Mouse (Mus musculus) skeletal muscle tissue, adult 2 months (tissue): Measurements from ENCODE around the gene Ifitm10.
"Not testable (repeated sequence)": the region's sequence is repeated elsewhere in the genome, so short reads cannot be mapped to it uniquely, and the experiment has no call there.

Source experiments
- DNase-seq: peaks from one replicate; pipeline ENCODE4 v3.0.0-alpha.2; 2012; ENCODE audit warnings: low read depth, low spot score

The Ifitm10 gene

DNA sequence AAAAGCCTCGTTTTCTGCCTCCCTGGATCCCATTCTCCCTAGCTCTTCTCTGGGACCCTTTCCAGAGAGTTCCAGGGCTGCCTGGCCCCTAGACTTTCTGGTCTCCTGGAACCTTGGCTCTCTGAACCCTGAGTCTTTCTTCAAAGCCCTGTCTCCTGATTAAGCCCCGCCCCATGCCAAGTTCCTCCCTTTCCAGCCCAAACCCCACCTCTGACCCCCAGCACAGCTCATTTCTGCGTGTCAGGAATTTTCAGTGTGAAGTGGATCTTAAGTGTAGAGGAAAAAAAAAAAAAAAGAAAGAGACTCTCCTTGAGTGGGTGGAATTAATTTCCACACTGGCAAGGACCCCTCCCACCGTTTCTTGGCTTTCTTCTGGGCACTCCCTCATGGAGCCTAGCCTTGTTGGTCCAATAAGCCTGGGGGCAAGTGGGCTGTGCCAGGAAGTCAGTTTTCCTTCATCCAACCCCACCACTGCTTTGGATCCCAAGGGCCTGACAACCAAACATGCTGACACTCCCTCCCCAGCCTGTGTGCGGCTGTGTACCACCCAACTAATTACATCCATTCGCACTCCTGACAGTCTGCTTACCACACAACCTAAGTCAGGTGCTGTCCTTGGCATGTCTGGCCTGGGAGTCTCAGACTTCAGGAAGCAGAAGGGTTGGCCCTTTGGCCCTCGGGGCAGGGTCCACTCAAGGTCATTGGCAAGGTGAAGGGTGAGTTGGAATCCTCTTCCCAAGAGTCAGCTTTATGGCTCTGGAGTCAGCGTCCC, at the start of gene Ifitm10:
Gene Ifitm10, minus strand, starts transcription at position 113 of the 772 bp plus-strand sequence.
- DNase-seq = no peak

DNA sequence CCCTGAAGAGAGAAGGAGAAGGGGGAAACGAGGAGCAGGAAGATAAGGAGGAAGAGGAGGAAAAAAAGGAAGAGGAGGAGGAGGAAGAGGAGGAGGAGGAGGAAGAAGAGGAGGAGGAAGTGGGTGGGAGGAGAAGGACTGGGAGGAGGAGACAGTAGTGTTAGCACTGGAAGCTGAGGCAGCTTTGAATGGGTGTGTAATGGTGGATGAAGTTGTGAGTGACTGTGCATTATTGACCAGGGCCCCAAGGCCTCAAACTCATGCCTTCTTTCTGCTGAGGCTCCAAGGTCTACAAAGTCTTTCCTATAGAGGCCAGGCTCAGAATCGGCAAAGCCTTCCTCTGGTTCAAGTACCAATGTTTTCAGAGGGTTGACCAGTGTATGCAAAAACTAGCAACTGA, 48.3 kb upstream of the Ifitm10 start:
- DNase-seq = no peak

DNA sequence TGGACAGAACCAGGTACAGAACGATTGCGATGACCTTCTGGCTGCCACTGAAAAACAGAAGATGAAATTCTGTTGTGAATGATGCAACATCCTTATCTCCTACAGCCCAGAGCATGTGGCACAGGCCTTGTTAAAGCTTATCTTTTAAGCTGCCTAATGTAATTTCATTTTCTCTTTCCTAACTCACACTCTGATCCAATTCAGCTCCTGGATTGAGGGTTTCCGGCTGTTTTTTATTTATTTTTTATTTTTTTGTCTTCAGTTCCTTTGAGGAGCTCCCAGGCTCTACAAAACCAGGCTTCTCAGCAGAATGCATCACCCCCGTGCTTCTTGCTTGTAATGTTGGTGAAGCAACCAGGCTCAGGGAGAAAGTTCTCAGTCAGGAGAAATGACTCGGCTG, 46.3 kb upstream of the Ifitm10 start:
- DNase-seq = no peak

DNA sequence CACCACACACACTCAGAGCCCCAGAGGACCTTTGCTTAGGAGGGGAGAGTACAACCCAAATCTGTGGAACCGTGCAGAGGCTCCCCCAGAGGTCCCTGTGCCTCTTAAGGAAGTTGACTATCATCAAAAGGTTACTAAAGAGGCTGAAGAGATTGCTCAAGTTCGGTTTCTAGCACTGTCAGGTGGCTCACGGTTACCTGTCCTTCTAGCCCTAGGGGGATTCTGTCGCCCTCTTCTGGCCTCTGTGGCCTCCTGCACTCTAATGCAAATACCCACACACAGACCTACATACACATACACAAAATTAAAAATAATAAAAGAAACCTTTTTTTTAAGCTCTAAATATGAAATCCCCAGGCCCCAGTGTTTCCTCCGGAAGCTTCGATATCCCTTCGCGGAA, 45.1 kb upstream of the Ifitm10 start:
- no peak for DNase-seq

DNA sequence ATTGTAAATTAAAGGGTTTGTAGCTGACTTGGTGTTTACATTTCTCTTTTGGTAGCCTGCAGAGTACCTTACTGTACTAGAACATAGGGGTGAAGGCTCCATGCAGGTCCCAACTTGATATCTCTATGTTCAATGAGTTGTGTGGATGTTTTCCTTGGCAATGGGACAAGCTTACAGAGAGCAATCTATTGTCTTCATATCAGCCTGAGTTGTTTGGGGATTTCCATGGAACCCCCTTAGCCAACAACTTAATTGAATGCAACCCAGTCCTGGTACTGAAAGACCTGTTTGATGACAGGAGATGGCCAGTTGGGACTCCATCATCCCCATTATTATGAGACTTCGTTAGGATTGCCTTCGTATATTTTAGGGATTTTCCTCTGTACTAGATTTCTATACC, 44.5 kb upstream of the Ifitm10 start:
- DNase-seq = no peak

DNA sequence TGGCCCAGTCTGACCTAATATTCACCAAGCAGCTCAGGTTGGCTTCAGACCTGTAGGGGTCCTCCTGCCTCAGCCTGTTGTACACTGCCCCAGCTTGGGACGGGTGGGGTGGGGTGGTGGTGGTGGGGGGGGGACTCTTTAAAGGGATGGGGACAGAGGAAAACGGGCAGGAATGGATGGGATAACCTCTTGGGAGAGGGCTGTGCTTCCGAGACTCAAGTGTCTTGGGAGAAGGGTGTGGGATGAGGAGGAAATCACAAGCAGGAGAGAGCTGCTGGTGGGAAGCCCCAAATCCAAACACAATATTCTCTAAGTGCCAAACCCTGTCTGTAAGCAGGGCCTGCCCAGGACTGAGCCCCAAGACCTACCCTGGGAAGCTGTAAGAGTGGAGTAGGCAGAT, 42.7 kb upstream of the Ifitm10 start:
- no peak for DNase-seq

DNA sequence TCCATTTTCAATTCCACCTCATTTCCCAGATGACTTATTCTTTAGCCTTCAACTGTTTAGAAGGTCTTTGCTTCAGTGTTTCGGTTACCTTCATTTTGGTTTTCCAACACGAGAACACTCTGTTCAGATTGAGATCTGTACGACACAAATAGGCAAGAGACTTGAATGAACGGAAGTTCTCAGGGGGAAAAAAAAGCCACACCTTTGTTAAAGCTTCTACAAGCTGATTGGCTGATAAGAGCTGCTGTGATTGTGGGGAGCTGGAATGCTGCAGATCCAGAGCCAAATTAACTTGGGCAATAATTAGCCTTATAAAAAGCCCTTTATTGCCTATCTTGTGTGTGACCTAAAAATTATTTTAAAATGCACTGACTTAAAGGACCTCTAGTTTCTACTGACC, 41.8 kb upstream of the Ifitm10 start:
- no peak for DNase-seq

DNA sequence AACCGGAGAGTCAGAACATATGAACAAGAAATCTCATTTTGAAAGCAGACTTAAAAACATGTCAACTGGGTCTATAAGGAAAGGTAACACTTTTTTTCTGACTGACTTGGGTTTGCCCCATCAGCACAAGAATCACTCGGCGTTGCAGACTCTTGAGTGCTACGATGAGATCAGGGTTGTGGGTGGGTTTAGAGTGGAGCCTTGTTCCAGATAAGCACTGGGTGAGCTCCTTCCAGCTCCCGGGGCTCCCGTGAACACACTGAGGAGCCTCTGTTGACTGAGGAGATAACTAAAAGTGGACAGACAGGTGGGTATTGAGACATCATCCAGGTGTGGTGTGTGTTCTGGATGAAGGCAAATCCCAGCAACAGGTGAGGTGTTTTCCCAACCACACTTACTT, 39.7 kb upstream of the Ifitm10 start:
- no peak for DNase-seq

DNA sequence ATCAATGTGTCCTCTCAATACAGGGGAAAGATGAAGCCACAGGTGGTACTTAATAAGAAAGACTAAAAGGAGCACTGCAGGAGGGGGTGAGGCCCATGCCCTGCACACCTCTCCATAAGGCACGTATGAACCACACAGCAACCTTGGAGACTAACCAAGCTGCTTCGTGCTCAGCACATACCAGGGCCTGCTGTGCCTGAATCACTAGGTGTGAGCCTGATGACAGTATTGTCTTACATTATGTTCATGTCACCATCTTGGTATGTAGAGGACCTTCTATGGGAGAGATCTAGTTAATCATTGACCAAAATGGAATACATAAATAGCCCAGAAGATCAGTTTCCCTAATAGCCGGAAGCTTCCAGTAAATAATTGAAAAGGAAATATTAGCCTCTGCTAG, 36.0 kb upstream of the Ifitm10 start:
- DNase-seq = no peak

DNA sequence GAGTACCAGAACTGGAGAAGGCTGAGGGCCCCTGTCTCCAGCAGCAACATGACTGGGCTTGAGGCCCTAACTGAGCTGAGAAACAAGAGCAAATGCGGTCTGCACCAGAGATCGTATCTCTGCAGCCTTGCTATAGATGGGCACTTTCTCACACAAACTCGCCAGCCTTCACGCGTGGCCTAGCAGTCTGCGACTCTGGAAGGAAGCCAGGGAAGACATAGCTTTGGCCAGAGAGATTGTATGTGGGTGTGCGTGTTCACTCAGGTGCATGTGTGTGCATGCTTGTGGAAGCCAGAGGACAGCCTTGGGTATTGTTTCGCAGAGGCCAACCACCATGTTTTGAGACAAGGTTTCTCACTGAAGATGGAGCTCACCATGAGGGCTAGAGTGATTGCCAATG, 35.1 kb upstream of the Ifitm10 start:
- no peak for DNase-seq

DNA sequence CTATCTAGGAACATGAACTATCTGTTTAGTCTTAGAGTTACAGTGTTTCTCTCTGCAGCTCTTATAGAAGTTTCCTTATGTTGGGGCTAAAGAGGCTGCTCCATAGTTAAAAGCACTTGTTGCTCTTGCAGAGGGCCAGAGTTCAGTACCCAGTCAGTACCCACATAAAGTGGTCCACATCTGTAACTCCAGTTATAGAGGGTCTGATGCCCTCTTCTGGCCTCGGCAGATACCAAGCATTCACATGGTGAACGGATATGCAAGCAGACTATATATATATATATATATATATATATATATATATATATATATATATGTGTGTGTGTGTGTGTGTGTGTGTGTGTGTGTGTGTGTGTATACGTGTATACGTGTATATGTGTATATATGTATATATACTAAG, 34.4 kb upstream of the Ifitm10 start:
- DNase-seq = no peak

DNA sequence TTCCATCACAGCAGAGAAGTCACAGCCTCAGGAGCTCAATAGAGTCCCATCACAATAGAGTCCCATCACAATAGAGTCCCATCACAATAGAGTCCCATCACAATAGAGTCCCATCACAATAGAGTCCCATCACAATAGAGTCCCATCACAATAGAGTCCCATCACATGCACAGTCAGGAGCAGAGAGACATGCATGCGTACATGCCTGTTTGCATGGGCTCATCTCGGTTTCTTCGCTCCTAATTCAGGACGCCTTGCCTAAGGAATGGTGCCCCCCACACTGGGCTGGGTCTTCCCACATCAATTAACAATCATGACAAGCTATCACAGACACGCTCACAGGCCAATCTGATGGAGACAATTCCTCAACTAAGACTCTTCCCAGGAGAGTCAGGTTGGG, 31.6 kb upstream of the Ifitm10 start:
- not testable (repeated sequence) for DNase-seq

DNA sequence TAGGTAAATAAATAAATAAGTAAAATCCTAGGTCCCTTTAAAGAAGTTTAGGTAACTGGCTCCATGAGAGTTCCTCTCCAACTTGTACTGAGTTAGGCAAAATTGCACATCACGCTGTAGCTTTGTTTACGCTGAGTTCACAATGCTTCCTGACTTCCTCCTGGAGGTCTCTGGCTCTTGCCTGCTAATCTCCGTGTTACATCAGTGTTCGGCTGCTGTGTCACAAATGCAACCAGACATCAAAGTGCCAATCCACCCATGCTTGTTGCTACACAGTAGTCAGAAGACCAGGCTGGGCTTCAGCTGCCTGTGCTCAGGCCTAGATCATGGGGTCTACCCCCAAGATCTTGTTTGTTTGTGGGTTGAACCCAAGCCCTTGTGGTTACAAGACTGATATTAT, 30.0 kb upstream of the Ifitm10 start:
- DNase-seq = no peak

DNA sequence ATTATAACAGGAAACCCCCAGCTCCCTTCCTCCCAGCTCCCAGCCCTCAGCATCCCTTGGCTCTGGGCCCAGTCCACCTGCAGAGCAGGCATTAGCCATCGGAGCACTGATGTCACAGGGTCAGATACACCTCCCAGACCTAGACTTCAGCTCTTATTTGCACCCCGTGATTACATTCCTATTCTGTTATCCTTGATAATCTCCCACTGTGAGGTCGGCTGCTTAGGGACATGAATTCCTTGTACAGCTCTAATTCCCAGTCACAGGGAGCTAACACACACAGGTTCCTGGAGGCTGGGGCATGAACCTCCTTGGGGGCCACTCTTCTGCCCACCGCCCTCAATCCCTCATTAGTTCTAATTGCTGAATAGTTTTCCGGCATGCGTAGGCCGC, 27.2 kb upstream of the Ifitm10 start:
- DNase-seq = no peak

DNA sequence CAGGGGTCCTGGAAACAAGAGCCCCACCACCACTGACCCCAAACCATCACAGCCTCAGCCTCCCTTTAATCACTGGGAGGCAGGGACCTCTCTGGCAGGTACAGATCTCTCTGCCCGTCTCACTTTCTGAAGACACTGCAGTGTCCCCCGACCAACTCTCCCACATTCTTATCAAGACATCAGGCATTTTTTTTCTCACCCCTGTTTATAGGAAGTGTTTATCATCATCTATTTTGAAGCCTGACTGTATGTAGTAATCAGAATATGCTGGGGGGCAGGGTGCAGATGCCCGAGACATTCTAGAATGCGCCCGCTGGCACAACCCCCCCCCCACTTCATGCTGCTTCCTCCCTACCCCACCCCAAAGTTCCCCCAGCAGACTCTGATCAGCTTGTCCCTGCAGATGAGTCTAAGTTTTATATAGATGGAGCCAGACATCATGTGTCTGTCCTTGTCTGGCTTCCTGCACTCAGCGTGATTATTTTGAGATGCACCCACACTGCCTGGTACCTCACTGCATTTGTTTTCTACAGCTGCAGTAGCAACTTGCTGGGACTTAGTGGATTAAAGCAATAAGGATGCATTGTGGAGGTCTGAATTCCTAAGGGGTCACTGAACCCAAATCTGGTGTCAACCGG, 26.7 kb upstream of the Ifitm10 start:
- DNase-seq = no peak

DNA sequence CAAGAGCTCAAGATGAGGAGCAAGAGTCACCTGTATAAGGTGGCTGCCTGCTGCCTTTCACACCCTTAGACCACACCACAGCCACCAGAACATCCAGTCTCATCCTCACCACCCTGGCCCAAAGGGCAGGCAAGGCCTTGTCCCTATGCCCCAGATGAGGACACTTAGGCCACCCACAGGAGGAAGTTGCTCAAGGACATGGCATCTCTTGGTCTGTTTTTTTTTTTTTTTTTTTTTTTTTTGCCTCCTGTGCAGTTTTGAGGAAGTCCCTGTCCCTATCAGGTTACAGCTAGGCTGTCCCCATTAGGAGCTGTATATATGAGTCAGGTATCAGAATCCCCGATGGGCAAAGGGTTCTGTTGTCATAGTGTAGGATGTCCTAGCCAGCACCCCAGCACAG, 25.7 kb upstream of the Ifitm10 start:
- DNase-seq = peak; percentile 68

DNA sequence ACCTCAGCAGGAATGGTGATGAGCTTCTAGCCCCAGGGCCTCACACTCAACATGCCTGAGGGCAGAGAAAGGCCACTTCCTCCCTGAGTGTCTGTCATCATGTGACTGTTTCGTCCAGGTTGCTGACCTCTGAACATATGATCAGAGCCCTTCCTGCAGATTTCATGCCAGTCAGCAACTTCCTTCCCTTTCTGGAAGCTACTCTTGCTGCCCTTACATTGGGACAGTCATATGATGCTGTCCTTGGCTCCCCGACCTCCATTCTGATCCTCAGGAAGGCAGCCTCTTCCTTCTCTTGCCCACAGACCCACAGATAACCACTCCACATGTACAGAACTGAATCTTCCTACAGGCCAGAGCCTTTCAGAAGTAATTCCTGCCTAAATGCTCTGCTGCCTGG, 24.5 kb upstream of the Ifitm10 start:
- DNase-seq = no peak

DNA sequence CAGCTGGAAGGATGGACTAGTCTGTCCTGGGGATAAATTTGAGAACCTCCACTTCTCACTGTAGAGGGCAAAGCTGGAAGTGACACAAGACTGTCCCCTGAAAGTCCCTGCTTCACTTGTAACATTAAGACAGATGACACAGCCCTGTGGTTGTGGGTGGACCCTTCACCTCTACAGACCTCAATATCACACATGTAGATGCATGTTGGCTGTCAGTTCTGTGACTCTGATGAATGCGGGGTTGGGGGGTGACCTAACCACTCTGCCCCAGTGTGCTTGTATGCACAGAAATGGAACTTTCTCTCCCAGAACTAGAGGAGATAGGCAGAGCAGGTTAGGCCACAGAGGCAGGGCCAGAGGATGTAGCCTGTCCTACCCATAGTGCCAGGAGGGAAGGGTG, 23.1 kb upstream of the Ifitm10 start:
- no peak for DNase-seq

DNA sequence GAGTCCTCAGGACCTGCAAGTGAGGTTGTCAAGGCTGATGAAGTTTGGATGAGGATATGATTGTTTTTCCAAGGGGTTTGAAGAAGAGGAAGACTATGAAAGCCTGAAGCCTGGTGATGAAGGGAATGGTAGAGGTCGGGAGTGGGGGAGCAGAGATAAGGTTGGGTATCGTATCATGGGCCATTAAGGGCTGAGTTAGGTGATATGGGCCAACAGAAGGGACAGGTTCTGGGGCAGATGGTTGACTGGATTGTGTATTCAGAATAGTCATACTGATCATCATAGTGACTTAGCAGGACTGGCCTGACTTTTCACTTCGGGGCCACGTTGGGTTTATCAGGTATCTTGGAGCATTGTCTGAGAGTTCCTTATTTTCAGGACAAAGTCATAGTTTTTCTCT, 21.9 kb upstream of the Ifitm10 start:
- DNase-seq = no peak

DNA sequence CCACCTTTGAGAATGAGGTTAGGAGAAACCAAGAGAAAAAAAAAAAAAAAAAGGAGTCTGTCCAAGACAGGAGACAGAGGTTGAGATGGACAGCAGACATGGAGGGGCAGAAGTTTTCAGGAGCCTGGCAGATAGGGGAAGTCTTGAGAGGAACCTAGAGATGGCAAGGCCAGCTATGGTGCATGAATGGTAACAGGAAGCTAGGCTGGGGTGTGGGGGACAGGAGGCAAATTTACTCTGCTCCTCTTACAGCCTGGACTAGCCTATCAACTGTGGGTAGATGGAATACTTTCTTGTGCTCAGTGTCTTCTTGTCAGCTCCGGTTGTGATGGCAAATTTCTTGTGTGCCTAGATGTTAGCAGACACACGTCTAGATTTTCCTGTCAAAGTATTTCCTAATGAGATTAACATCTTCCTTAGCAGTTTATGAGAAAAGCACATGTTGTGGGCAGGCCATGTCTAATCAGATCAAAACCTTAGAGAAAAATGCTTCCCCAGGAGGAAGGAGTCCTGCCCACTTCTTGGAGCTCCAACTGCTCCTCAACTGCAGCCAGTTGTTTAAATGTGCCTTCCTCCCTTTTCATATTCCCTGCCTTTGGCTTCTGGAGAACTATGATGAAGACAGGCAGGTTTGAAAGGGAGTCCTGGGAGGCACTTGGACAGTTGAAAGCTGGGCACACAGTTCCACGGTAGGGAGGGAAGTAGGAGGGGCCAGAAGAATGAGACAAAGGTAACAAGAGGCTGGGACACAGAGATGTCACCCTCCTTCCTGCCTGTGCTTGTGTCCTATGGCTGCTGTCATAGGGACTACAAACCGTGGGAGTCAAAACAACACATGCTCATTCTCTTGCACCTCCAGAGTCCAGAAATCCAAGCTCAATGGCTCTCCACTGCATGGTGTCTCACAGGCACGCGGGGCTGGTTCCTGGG, 21.0 kb upstream of the Ifitm10 start:
- no peak for DNase-seq

DNA sequence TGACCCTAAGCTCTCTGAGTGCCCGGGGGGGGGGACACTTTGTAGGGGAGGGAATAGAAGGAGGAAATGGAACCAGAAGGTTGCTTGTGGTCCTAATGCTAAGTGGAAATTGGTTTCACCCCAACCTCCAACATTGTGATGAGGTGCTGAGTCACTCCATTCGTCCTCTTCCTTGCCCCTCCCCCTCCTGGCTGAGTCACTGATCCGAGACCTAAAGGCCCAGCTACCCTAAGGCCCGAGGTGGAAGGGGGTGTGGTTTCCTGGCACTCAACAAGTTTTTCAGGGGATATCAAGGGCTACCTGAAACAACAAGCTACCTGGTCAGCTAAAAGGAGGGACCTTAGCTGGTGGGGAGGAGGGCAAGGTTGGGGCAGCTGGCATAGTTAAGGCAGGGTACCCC, 19.6 kb upstream of the Ifitm10 start:
- no peak for DNase-seq

DNA sequence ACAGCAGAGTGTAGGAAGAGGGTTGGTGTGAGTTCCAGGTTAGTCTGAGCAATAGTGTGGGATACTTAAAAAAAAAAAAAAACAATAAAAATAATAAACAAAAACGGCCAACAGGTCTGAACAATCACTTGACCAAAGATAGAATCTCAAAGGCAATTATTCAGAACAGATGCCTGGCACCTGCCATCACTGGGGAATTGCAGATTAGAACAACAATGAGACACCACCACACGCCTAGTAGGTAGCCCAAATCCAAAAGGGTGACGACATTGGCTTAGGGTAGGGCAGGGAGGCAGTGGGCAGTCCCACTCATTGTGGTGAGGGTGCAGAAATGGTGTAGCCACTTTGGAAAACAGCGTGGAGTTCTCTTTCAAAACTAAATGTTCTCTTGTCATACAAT, 18.1 kb upstream of the Ifitm10 start:
- DNase-seq = no peak

DNA sequence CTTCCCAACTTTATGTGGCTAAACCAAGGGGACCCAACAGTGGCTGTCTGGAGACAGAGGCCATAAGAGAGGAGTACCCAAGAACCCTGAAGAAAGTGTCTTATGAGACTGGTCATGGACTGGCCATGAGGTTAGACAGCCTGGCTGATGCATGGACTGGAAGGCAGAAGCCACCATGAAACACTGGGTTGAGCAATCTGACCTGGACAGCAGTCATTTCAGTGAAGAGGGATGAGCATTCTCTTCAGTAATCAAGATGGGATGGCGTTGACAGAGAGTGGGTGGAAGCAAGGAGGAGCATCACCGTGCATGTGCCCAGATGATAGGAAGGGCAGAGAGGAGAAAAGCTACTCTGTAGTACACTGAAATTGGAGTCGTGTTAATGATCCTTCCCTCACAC, 17.6 kb upstream of the Ifitm10 start:
- DNase-seq = no peak
